Mouse (Mus musculus): ENCODE measurements around the gene Ugt1a5.

Gene Ugt1a5

GRCm38 (mm10) chr1:88195687-88196086 lies 29.9 kb downstream of the Ugt1a5 start:
- DNase-seq (ENCODE audit: inconsistent age in 2 of 2, low spot score in 1 of 2): peak in 1 of 2 experiments; percentile 65

- no peak for DNase-seq (ENCODE audit: inconsistent age in 2 of 2, low spot score in 1 of 2)
These were observed 31.6 kb downstream of the Ugt1a5 start for GRCm38 (mm10) chr1:88197443-88197842.

- DNase-seq (ENCODE audit: inconsistent age in 2 of 2, low spot score in 1 of 2): no peak
These were observed 34.2 kb downstream of the Ugt1a5 start for GRCm38 (mm10) chr1:88199996-88200395.

GRCm38 (mm10) chr1:88200456-88200855 lies 34.6 kb downstream of the Ugt1a5 start, which contains the start of gene Ugt1a2:
Gene Ugt1a2 (plus strand): TSS chr1:88200601.
- no peak for DNase-seq (ENCODE audit: inconsistent age in 2 of 2, low spot score in 1 of 2)

- DNase-seq (ENCODE audit: inconsistent age in 2 of 2, low spot score in 1 of 2): peak; percentile 80 to 89
These were observed 39.6 kb downstream of the Ugt1a5 start, which contains the start of gene Dnajb3 for GRCm38 (mm10) chr1:88205294-88205922. Gene Dnajb3 (minus strand): TSS chr1:88205782.

GRCm38 (mm10) chr1:88206843-88207479 lies 41.1 kb downstream of the Ugt1a5 start:
- no peak for DNase-seq (ENCODE audit: inconsistent age in 2 of 2, low spot score in 1 of 2)

- no peak for DNase-seq (ENCODE audit: inconsistent age in 2 of 2, low spot score in 1 of 2)
These were observed 46.0 kb downstream of the Ugt1a5 start, which contains the start of gene Ugt1a1 for GRCm38 (mm10) chr1:88211812-88212211. Gene Ugt1a1 (plus strand): TSS chr1:88211959.

- DNase-seq (ENCODE audit: inconsistent age in 2 of 2, low spot score in 1 of 2): peak in 1 of 2 experiments; percentile 45
These were observed 46.7 kb downstream of the Ugt1a5 start for GRCm38 (mm10) chr1:88212341-88213045.

GRCm38 (mm10) chr1:88213061-88213460 lies 47.2 kb downstream of the Ugt1a5 start:
- peak in 1 of 2 experiments; percentile 29 for DNase-seq (ENCODE audit: inconsistent age in 2 of 2, low spot score in 1 of 2)

- DNase-seq (ENCODE audit: inconsistent age in 2 of 2, low spot score in 1 of 2): peak in 1 of 2 experiments; percentile 69
These were observed 48.1 kb downstream of the Ugt1a5 start for GRCm38 (mm10) chr1:88213766-88214461.

GRCm38 (mm10) chr1:88214462-88214952 lies 48.7 kb downstream of the Ugt1a5 start:
- DNase-seq (ENCODE audit: inconsistent age in 2 of 2, low spot score in 1 of 2): peak in 1 of 2 experiments; percentile 42

GRCm38 (mm10) chr1:88215466-88216380 lies 49.9 kb downstream of the Ugt1a5 start:
- peak in 1 of 2 experiments; percentile 34 for DNase-seq (ENCODE audit: inconsistent age in 2 of 2, low spot score in 1 of 2)

GRCm38 (mm10) chr1:88216551-88216950 lies 50.7 kb downstream of the Ugt1a5 start:
- no peak for DNase-seq (ENCODE audit: inconsistent age in 2 of 2, low spot score in 1 of 2)

GRCm38 (mm10) chr1:88217144-88217543 lies 51.3 kb downstream of the Ugt1a5 start:
- peak in 1 of 2 experiments; percentile 41 for DNase-seq (ENCODE audit: inconsistent age in 2 of 2, low spot score in 1 of 2)

- peak in 1 of 2 experiments; percentile 31 for DNase-seq (ENCODE audit: inconsistent age in 2 of 2, low spot score in 1 of 2)
These were observed 51.8 kb downstream of the Ugt1a5 start for GRCm38 (mm10) chr1:88217576-88217975.

GRCm38 (mm10) chr1:88218051-88218450 lies 52.2 kb downstream of the Ugt1a5 start:
- peak in 1 of 2 experiments; percentile 41 for DNase-seq (ENCODE audit: inconsistent age in 2 of 2, low spot score in 1 of 2)

GRCm38 (mm10) chr1:88218591-88218990 lies 52.8 kb downstream of the Ugt1a5 start:
- DNase-seq (ENCODE audit: inconsistent age in 2 of 2, low spot score in 1 of 2): no peak

GRCm38 (mm10) chr1:88219054-88219453 lies 53.2 kb downstream of the Ugt1a5 start:
- DNase-seq (ENCODE audit: inconsistent age in 2 of 2, low spot score in 1 of 2): peak in 1 of 2 experiments; percentile 49

GRCm38 (mm10) chr1:88220336-88220735 lies 54.5 kb downstream of the Ugt1a5 start:
- DNase-seq (ENCODE audit: inconsistent age in 2 of 2, low spot score in 1 of 2): peak in 1 of 2 experiments; percentile 57

GRCm38 (mm10) chr1:88222216-88222615 lies 56.4 kb downstream of the Ugt1a5 start:
- no peak for DNase-seq (ENCODE audit: inconsistent age in 2 of 2, low spot score in 1 of 2)
